Mouse (Mus musculus): ENCODE measurements around the gene Cldn24. TPM values are rescaled to one million over a fixed set of nuclear protein-coding genes. Genes with fewer than 3 reads are reported as not detected.

The Cldn24 gene
- polyA plus RNA-seq, 1 experiment from 2014 or later, result not detected

GRCm38 (mm10) chr8:47847161-47847560 lies 25.2 kb downstream of the Cldn24 start:
- Histone ChIP-seq H3K36me3 (ENCODE audit: control insufficient read depth, insufficient read depth) (no peaks in the 10 kb centered on the region), H3K27me3 (replicated peaks; ENCODE audit: control insufficient read depth, insufficient read depth, low read length) (no peaks in the 10 kb centered on the region), H3K9me3 (ENCODE audit: control insufficient read depth, low read length) (no peaks in the 10 kb centered on the region), H3K27ac (ENCODE audit: low read length) (no peak overlapping the region), H3K4me2 (ENCODE audit: low read length) (no peak overlapping the region), H3K4me1 (replicated peaks; ENCODE audit: control insufficient read depth, insufficient read depth, low read length) (no peaks in the 10 kb centered on the region), H3K4me3 (replicated peaks; ENCODE audit: low read length) (no peak overlapping the region), H3K9ac (replicated peaks; ENCODE audit: low read depth, low read length) (no peak overlapping the region)
- no peak for ATAC-seq
- 85% methylated on average over 14 of the region's 14 CpGs for WGBS

GRCm38 (mm10) chr8:47847931-47848330 lies 26.0 kb downstream of the Cldn24 start:
- Histone ChIP-seq H3K9me3 (ENCODE audit: control insufficient read depth, low read length) (no peaks in the 10 kb centered on the region), H3K36me3 (ENCODE audit: control insufficient read depth, insufficient read depth) (no peaks in the 10 kb centered on the region), H3K27me3 (replicated peaks; ENCODE audit: control insufficient read depth, insufficient read depth, low read length) (no peaks in the 10 kb centered on the region), H3K4me1 (replicated peaks; ENCODE audit: control insufficient read depth, insufficient read depth, low read length) (no peaks in the 10 kb centered on the region), H3K4me2 (ENCODE audit: low read length) (no peak overlapping the region), H3K9ac (replicated peaks; ENCODE audit: low read depth, low read length) (no peak overlapping the region), H3K27ac (ENCODE audit: low read length) (no peak overlapping the region), H3K4me3 (replicated peaks; ENCODE audit: low read length) (no peak overlapping the region)
- ATAC-seq, result no peak
- WGBS, result 96% methylated on average over 6 of the region's 6 CpGs

- Histone ChIP-seq H3K4me1 (replicated peaks; ENCODE audit: control insufficient read depth, insufficient read depth, low read length) (no peaks in the 10 kb centered on the region), H3K27me3 (replicated peaks; ENCODE audit: control insufficient read depth, insufficient read depth, low read length) (no peaks in the 10 kb centered on the region), H3K27ac (ENCODE audit: low read length) (no peak overlapping the region), H3K4me3 (replicated peaks; ENCODE audit: low read length) (no peak overlapping the region), H3K9ac (replicated peaks; ENCODE audit: low read depth, low read length) (no peak overlapping the region), H3K9me3 (ENCODE audit: control insufficient read depth, low read length) (no peaks in the 10 kb centered on the region), H3K36me3 (ENCODE audit: control insufficient read depth, insufficient read depth) (no peaks in the 10 kb centered on the region), H3K4me2 (ENCODE audit: low read length) (no peak overlapping the region)
- ATAC-seq, result no peak
- 86% methylated on average over 8 of the region's 8 CpGs for WGBS
Observed at GRCm38 (mm10) chr8:47849842-47850241, 27.9 kb downstream of the Cldn24 start.

GRCm38 (mm10) chr8:47851824-47852502 lies 30.0 kb downstream of the Cldn24 start:
- no peak for ATAC-seq
- H3K4me1 ChIP-seq (replicated peaks; ENCODE audit: control insufficient read depth, insufficient read depth, low read length), result no peaks in the 10 kb centered on the region
- H3K4me3 ChIP-seq (replicated peaks; ENCODE audit: low read length), result no peak overlapping the region
- no peaks in the 10 kb centered on the region for H3K27me3 ChIP-seq (replicated peaks; ENCODE audit: control insufficient read depth, insufficient read depth, low read length)
- no peak overlapping the region for H3K9ac ChIP-seq (replicated peaks; ENCODE audit: low read depth, low read length)
- H3K27ac ChIP-seq (ENCODE audit: low read length), result no peak overlapping the region
- H3K36me3 ChIP-seq (ENCODE audit: control insufficient read depth, insufficient read depth), result peaks cover 2% of the 10 kb centered on the region; the same call in 1 of the 2 replicates
- no peaks in the 10 kb centered on the region for H3K9me3 ChIP-seq (ENCODE audit: control insufficient read depth, low read length)
- 81% methylated on average over 12 of the region's 12 CpGs for WGBS
- H3K4me2 ChIP-seq (ENCODE audit: low read length), result no peak overlapping the region

- Histone ChIP-seq H3K9ac (replicated peaks; ENCODE audit: low read depth, low read length) (no peak overlapping the region), H3K27me3 (replicated peaks; ENCODE audit: control insufficient read depth, insufficient read depth, low read length) (no peaks in the 10 kb centered on the region), H3K9me3 (ENCODE audit: control insufficient read depth, low read length) (no peaks in the 10 kb centered on the region), H3K4me1 (replicated peaks; ENCODE audit: control insufficient read depth, insufficient read depth, low read length) (no peaks in the 10 kb centered on the region), H3K36me3 (ENCODE audit: control insufficient read depth, insufficient read depth) (peaks cover 2% of the 10 kb centered on the region; the same call in 1 of the 2 replicates), H3K4me3 (replicated peaks; ENCODE audit: low read length) (no peak overlapping the region), H3K4me2 (ENCODE audit: low read length) (no peak overlapping the region), H3K27ac (ENCODE audit: low read length) (no peak overlapping the region)
- 84% methylated on average over 5 of the region's 5 CpGs for WGBS
- ATAC-seq, result no peak
Observed at GRCm38 (mm10) chr8:47852737-47853136, 30.8 kb downstream of the Cldn24 start.

- Histone ChIP-seq H3K9ac (replicated peaks; ENCODE audit: low read depth, low read length) (no peak overlapping the region), H3K27me3 (replicated peaks; ENCODE audit: control insufficient read depth, insufficient read depth, low read length) (no peaks in the 10 kb centered on the region), H3K36me3 (ENCODE audit: control insufficient read depth, insufficient read depth) (peaks cover 2% of the 10 kb centered on the region; the same call in 1 of the 2 replicates), H3K27ac (ENCODE audit: low read length) (no peak overlapping the region), H3K4me3 (replicated peaks; ENCODE audit: low read length) (no peak overlapping the region), H3K4me1 (replicated peaks; ENCODE audit: control insufficient read depth, insufficient read depth, low read length) (no peaks in the 10 kb centered on the region), H3K9me3 (ENCODE audit: control insufficient read depth, low read length) (no peaks in the 10 kb centered on the region), H3K4me2 (ENCODE audit: low read length) (no peak overlapping the region)
- 87% methylated on average over 5 of the region's 5 CpGs for WGBS
- ATAC-seq, result no peak
Observed at GRCm38 (mm10) chr8:47853356-47853755, 31.4 kb downstream of the Cldn24 start.

GRCm38 (mm10) chr8:47859259-47859658 lies 37.3 kb downstream of the Cldn24 start:
- no peaks in the 10 kb centered on the region for H3K4me1 ChIP-seq (replicated peaks; ENCODE audit: control insufficient read depth, insufficient read depth, low read length)
- no peak for ATAC-seq
- H3K27ac ChIP-seq (ENCODE audit: low read length), result no peak overlapping the region
- no peaks in the 10 kb centered on the region for H3K27me3 ChIP-seq (replicated peaks; ENCODE audit: control insufficient read depth, insufficient read depth, low read length)
- no peak overlapping the region for H3K4me2 ChIP-seq (ENCODE audit: low read length)
- no peak overlapping the region for H3K4me3 ChIP-seq (replicated peaks; ENCODE audit: low read length)
- no peak overlapping the region for H3K9ac ChIP-seq (replicated peaks; ENCODE audit: low read depth, low read length)
- H3K9me3 ChIP-seq (ENCODE audit: control insufficient read depth, low read length), result no peaks in the 10 kb centered on the region
- H3K36me3 ChIP-seq (ENCODE audit: control insufficient read depth, insufficient read depth), result peaks cover 2% of the 10 kb centered on the region; the same call in 1 of the 2 replicates
- 88% methylated on average over 12 of the region's 12 CpGs for WGBS

GRCm38 (mm10) chr8:47866568-47866967 lies 44.6 kb downstream of the Cldn24 start:
- 75% methylated on average over 8 of the region's 8 CpGs for WGBS
- H3K4me1 ChIP-seq (replicated peaks; ENCODE audit: control insufficient read depth, insufficient read depth, low read length), result peaks cover 3% of the 10 kb centered on the region; the same call in 1 of the 2 replicates
- peak; percentile 29; the same call in 1 of the 2 replicates for ATAC-seq
- no peak overlapping the region for H3K4me2 ChIP-seq (ENCODE audit: low read length)
- no peak overlapping the region for H3K4me3 ChIP-seq (replicated peaks; ENCODE audit: low read length)
- no peaks in the 10 kb centered on the region for H3K27me3 ChIP-seq (replicated peaks; ENCODE audit: control insufficient read depth, insufficient read depth, low read length)
- no peak overlapping the region for H3K9ac ChIP-seq (replicated peaks; ENCODE audit: low read depth, low read length)
- no peaks in the 10 kb centered on the region for H3K36me3 ChIP-seq (ENCODE audit: control insufficient read depth, insufficient read depth)
- no peaks in the 10 kb centered on the region for H3K9me3 ChIP-seq (ENCODE audit: control insufficient read depth, low read length)
- H3K27ac ChIP-seq (ENCODE audit: low read length), result no peak overlapping the region

- H3K36me3 ChIP-seq (ENCODE audit: control insufficient read depth, insufficient read depth), result no peaks in the 10 kb centered on the region
- H3K9ac ChIP-seq (replicated peaks; ENCODE audit: low read depth, low read length), result no peak overlapping the region
- peak; percentile 90 for ATAC-seq
- no peaks in the 10 kb centered on the region for H3K9me3 ChIP-seq (ENCODE audit: control insufficient read depth, low read length)
- no peak overlapping the region for H3K4me2 ChIP-seq (ENCODE audit: low read length)
- no peak overlapping the region for H3K4me3 ChIP-seq (replicated peaks; ENCODE audit: low read length)
- peaks cover 3% of the 10 kb centered on the region; the same call in 1 of the 2 replicates for H3K4me1 ChIP-seq (replicated peaks; ENCODE audit: control insufficient read depth, insufficient read depth, low read length)
- no peaks in the 10 kb centered on the region for H3K27me3 ChIP-seq (replicated peaks; ENCODE audit: control insufficient read depth, insufficient read depth, low read length)
- 20% methylated on average over 8 of the region's 8 CpGs for WGBS
- no peak overlapping the region for H3K27ac ChIP-seq (ENCODE audit: low read length)
Observed at GRCm38 (mm10) chr8:47867067-47867466, 45.1 kb downstream of the Cldn24 start.
